9 mouse cellular contexts compared by ENCODE assay signal in the genomic region with DNA sequence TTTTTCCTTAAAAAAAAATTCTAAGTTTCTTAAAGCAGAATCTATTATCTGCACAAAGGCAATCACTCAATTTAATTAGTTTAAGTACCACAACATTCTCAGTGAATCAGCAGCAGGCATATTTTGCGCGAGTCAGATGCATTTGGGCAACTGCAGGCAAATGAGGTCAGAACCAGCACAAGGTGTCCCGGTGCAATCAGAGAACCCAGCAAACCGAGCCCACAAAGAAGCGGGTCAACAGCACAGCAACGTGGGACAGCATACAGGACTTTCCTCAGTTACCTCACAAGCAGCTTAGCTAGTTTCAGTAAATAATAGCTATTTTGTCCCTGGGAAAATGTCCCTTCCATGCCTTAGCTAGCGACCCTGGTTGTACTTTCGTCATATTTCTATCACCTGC. TPM values are rescaled to one million over a fixed set of nuclear protein-coding genes. Genes with fewer than 3 reads are reported as not detected.
A peak's percentile ranks its signal among the peaks of the same experiment; 100 is the strongest.
DNase-seq lines count a peak whose midpoint lies in the region; ATAC-seq and TF ChIP-seq lines count a peak whose summit lies in the region.
"Had no signal": no experiment of that assay in that cellular context is flagged by ENCODE, and none has a peak within 500 bp of the region (broad histone marks: within the 10 kb centered on the region; RNA-seq: fewer than 3 reads in every experiment).

No protein-coding gene starts in this region.

- H3K4me2 ChIP-seq in neural tube, embryonic 13.5 days: peak overlapping the region; percentile 11; the same call in 1 of the 2 replicates
- peak overlapping the region; percentile 84 for H3K4me2 ChIP-seq in heart, embryonic 16.5 days (ENCODE audit: low read depth, low read length)
- peak overlapping the region; percentile 57 for H3K4me2 ChIP-seq in stomach, embryonic 15.5 days
- H3K4me2 ChIP-seq in hindbrain, embryonic 13.5 days: no peak overlapping the region

- peaks cover 6% of the 10 kb centered on the region for H3K79me2 ChIP-seq in heart, adult 2 months (replicated peaks; ENCODE audit: control insufficient read depth, insufficient read depth, low read length)

- TF ChIP-seq POLR2A in heart, adult 2 months (IDR thresholded peaks at IDR 0.05; ENCODE audit: insufficient read depth, low read depth, low read length): peak; percentile 59; the same call in 1 of the 2 replicates

- peaks cover 18% of the 10 kb centered on the region for H3K4me1 ChIP-seq in heart, adult 2 months (ENCODE audit: control insufficient read depth, insufficient read depth, low read length)
- peaks cover 10% of the 10 kb centered on the region for H3K4me1 ChIP-seq in neural tube, embryonic 13.5 days (replicated peaks)
- peaks cover 32% of the 10 kb centered on the region for H3K4me1 ChIP-seq in heart, embryonic 16.5 days (ENCODE audit: control insufficient read depth, insufficient read depth, low read length)
- peaks cover 3% of the 10 kb centered on the region; the same call in 1 of the 2 replicates for H3K4me1 ChIP-seq in stomach, embryonic 15.5 days
- H3K4me1 ChIP-seq in hindbrain, embryonic 13.5 days (replicated peaks): peaks cover 7% of the 10 kb centered on the region

- peak overlapping the region; percentile 76 for H3K9ac ChIP-seq in heart, adult 2 months (ENCODE audit: low read depth, low read length)
- no peak overlapping the region for H3K9ac ChIP-seq in neural tube, embryonic 13.5 days
- peak overlapping the region; percentile 83 for H3K9ac ChIP-seq in heart, embryonic 16.5 days (ENCODE audit: low read length)
- no peak overlapping the region; the same call in 1 of the 2 replicates for H3K9ac ChIP-seq in stomach, embryonic 15.5 days
- no peak overlapping the region for H3K9ac ChIP-seq in hindbrain, embryonic 13.5 days
- H3K9ac ChIP-seq: midbrain, embryonic 12.5 days had no signal

- peak; percentile 79 for TF ChIP-seq EP300 in heart, adult 2 months (IDR thresholded peaks at IDR 0.05; ENCODE audit: insufficient read depth, low read depth, low read length)

- peak; percentile 58 to 59 for DNase-seq in heart, adult 2 months
- no peak for DNase-seq in heart, adult 8-10 months (ENCODE audit: low spot score)
- DNase-seq in neural tube, embryonic 10.5 days (ENCODE audit: extremely low spot score, low spot score): no peak
- DNase-seq in layer of hippocampus, adult 9-10 months (ENCODE audit: low spot score): no peak

- intact Hi-C loops in heart, adult 2 months (cut with DNase I): loop anchor here (2.0 to 5.0 kb wide), 4 partner anchors 14 to 94 kb away; no protein-coding TSS in a partner anchor

- peak overlapping the region; percentile 97 for H3K27ac ChIP-seq in heart, adult 2 months
- no peak overlapping the region for H3K27ac ChIP-seq in neural tube, embryonic 13.5 days (replicated peaks)
- peak overlapping the region; percentile 99 for H3K27ac ChIP-seq in heart, embryonic 16.5 days (ENCODE audit: low read length)
- peak overlapping the region; percentile 74; the same call in 1 of the 2 replicates for H3K27ac ChIP-seq in stomach, embryonic 15.5 days
- H3K27ac ChIP-seq in hindbrain, embryonic 13.5 days: no peak overlapping the region
- H3K27ac ChIP-seq: midbrain, embryonic 12.5 days had no signal

- TF ChIP-seq CTCF in heart, adult 2 months (IDR thresholded peaks at IDR 0.05): no peak

- WGBS in heart, adult 2 months: 6% methylated on average over 8 of the region's 8 CpGs
- 71% methylated on average over 8 of the region's 8 CpGs for WGBS in neural tube, embryonic 13.5 days
- 17% methylated on average over 8 of the region's 8 CpGs for WGBS in heart, embryonic 16.5 days
- WGBS in stomach, embryonic 15.5 days: 43% methylated on average over 8 of the region's 8 CpGs
- 80% methylated on average over 8 of the region's 8 CpGs for WGBS in hindbrain, embryonic 13.5 days

- no peak for ATAC-seq in neural tube, embryonic 13.5 days (ENCODE audit: low read depth)
- no peak for ATAC-seq in heart, embryonic 16.5 days (replicated peaks; ENCODE audit: extremely low read depth, insufficient read depth, low FRiP score)
- ATAC-seq in stomach, embryonic 15.5 days (ENCODE audit: insufficient read depth, low FRiP score, low read depth): no peak
- no peak for ATAC-seq in hindbrain, embryonic 13.5 days (ENCODE audit: low FRiP score)

- H3K36me3 ChIP-seq in heart, adult 2 months (ENCODE audit: control insufficient read depth, insufficient read depth, low read length): peaks cover 28% of the 10 kb centered on the region
- no peaks in the 10 kb centered on the region for H3K36me3 ChIP-seq in neural tube, embryonic 13.5 days
- H3K36me3 ChIP-seq in heart, embryonic 16.5 days (ENCODE audit: control insufficient read depth, insufficient read depth): no peaks in the 10 kb centered on the region
- no peaks in the 10 kb centered on the region for H3K36me3 ChIP-seq in stomach, embryonic 15.5 days
- no peaks in the 10 kb centered on the region for H3K36me3 ChIP-seq in hindbrain, embryonic 13.5 days
- H3K36me3 ChIP-seq: midbrain, embryonic 12.5 days had no signal

- H3K27me3 ChIP-seq in heart, adult 2 months (ENCODE audit: control insufficient read depth, insufficient read depth, low read length): no peaks in the 10 kb centered on the region
- no peaks in the 10 kb centered on the region for H3K27me3 ChIP-seq in neural tube, embryonic 13.5 days
- no peaks in the 10 kb centered on the region for H3K27me3 ChIP-seq in heart, embryonic 16.5 days (ENCODE audit: control insufficient read depth, insufficient read depth, low read length)
- no peaks in the 10 kb centered on the region for H3K27me3 ChIP-seq in stomach, embryonic 15.5 days (replicated peaks)
- no peaks in the 10 kb centered on the region for H3K27me3 ChIP-seq in hindbrain, embryonic 13.5 days
- H3K27me3 ChIP-seq: midbrain, embryonic 12.5 days had no signal

- H3K4me3 ChIP-seq in heart, adult 2 months: peak overlapping the region; percentile 65
- H3K4me3 ChIP-seq in neural tube, embryonic 13.5 days: no peak overlapping the region
- peak overlapping the region; percentile 65 for H3K4me3 ChIP-seq in heart, embryonic 16.5 days (ENCODE audit: low read length)
- peak overlapping the region; percentile 39 for H3K4me3 ChIP-seq in stomach, embryonic 15.5 days (replicated peaks)
- no peak overlapping the region for H3K4me3 ChIP-seq in hindbrain, embryonic 13.5 days

- no peaks in the 10 kb centered on the region for H3K9me3 ChIP-seq in neural tube, embryonic 13.5 days
- no peaks in the 10 kb centered on the region for H3K9me3 ChIP-seq in heart, embryonic 16.5 days (replicated peaks; ENCODE audit: control insufficient read depth, low read length)
- no peaks in the 10 kb centered on the region for H3K9me3 ChIP-seq in stomach, embryonic 15.5 days
- H3K9me3 ChIP-seq in hindbrain, embryonic 13.5 days: no peaks in the 10 kb centered on the region
- H3K9me3 ChIP-seq: midbrain, embryonic 12.5 days had no signal

RNA-seq across cellular contexts. Expression of a gene that starts 35.9 kb away (rescaled TPM):
- 100 to 1,000 TPM in 1 of 2 experiments, 10 to 100 TPM in 1; 91.1 to 126 TPM for total RNA-seq in heart, adult 2 months (2021)
- polyA plus RNA-seq in heart, adult 2 months (2012; rRNA removed): 18.8 and 31.3 TPM in 2 replicates
- 100 to 1,000 TPM; 107 to 134 (median 116) TPM for total RNA-seq in heart, adult 8-10 months (2022)
- 2.4 and 3.2 TPM in 2 replicates for polyA plus RNA-seq in neural tube, embryonic 13.5 days (2015; fragmentation: Nextera tagmentation; extraction: Ambion mirVana)
- polyA plus RNA-seq in heart, embryonic 16.5 days (2015; fragmentation: Nextera tagmentation; extraction: Ambion mirVana): 32.1 and 37.9 TPM in 2 replicates
- polyA plus RNA-seq in stomach, embryonic 15.5 days (2015; fragmentation: Nextera tagmentation; extraction: Ambion mirVana): 10.6 and 11.9 TPM in 2 replicates
- 2.6 and 3.4 TPM in 2 replicates for polyA plus RNA-seq in hindbrain, embryonic 13.5 days (2015; fragmentation: Nextera tagmentation; extraction: Ambion mirVana)

Comparison
In these comparisons a context has a peak if more than half of its experiments do, and no peak if none do; other contexts are left out.
1. DNase-seq: peak in heart, adult 2 months (2 of 2); none in heart, adult 8-10 months (single experiment), neural tube, embryonic 10.5 days (single experiment) and layer of hippocampus, adult 9-10 months (single experiment).
2. H3K27ac ChIP-seq: peak in heart, adult 2 months (single experiment), heart, embryonic 16.5 days (single experiment) and stomach, embryonic 15.5 days (single experiment); none in neural tube, embryonic 13.5 days (single experiment) and hindbrain, embryonic 13.5 days (single experiment).
3. H3K4me3 ChIP-seq: peak in heart, adult 2 months (single experiment), heart, embryonic 16.5 days (single experiment) and stomach, embryonic 15.5 days (single experiment); none in neural tube, embryonic 13.5 days (single experiment) and hindbrain, embryonic 13.5 days (single experiment).
4. H3K9ac ChIP-seq: peak in heart, adult 2 months (single experiment) and heart, embryonic 16.5 days (single experiment); none in neural tube, embryonic 13.5 days (single experiment), stomach, embryonic 15.5 days (single experiment) and hindbrain, embryonic 13.5 days (single experiment).